Mouse (Mus musculus) CD4-positive, CD25-positive, alpha-beta regulatory T cell, adult 4 months (primary cell): ENCODE results near the gene Ms4a8a. TPM values are rescaled to one million over a fixed set of nuclear protein-coding genes. Genes with fewer than 3 reads are reported as not detected.
A peak's percentile ranks its signal among the peaks of the same experiment; 100 is the strongest.

Experiments
- ATAC-seq: one replicate; pipeline ENCODE4 v1.8.0; 2017
- polyA plus RNA-seq, 2 experiments: library from polyadenylated mRNA; unstranded; fragments of 100-300 nt; shearing (Covaris generic); gene quantifications; one replicate each; pipeline ENCODE4 v1.2.1; 2017

Ms4a8a gene
- polyA plus RNA-seq, result not detected

GRCm38 (mm10) chr19:11080934-11081333 is at the start of gene Ms4a8a:
Ms4a8a (minus strand) TSS chr19:11081102.
- ATAC-seq, result no peak

GRCm38 (mm10) chr19:11129702-11130101 is 48.8 kb upstream of the Ms4a8a start:
- peak; percentile 61 for ATAC-seq

- ATAC-seq, result peak; percentile 98
These were observed 40.1 kb upstream of the Ms4a8a start for GRCm38 (mm10) chr19:11121016-11121420.

GRCm38 (mm10) chr19:11119338-11119737 is 38.4 kb upstream of the Ms4a8a start:
- ATAC-seq, result no peak

- peak; percentile 29 for ATAC-seq
These were observed 26.8 kb upstream of the Ms4a8a start for GRCm38 (mm10) chr19:11107746-11108145.

GRCm38 (mm10) chr19:11101880-11102279 is 21.0 kb upstream of the Ms4a8a start:
- ATAC-seq, result no peak

- no peak for ATAC-seq
These were observed 17.5 kb upstream of the Ms4a8a start for GRCm38 (mm10) chr19:11098401-11098800.

- ATAC-seq, result peak; percentile 71
These were observed 11.2 kb upstream of the Ms4a8a start for GRCm38 (mm10) chr19:11092131-11092530.

GRCm38 (mm10) chr19:11070364-11070763 is 10.5 kb downstream of the Ms4a8a start:
- no peak for ATAC-seq

GRCm38 (mm10) chr19:11065202-11065875 is 15.6 kb downstream of the Ms4a8a start:
- peak; percentile 86 for ATAC-seq

- no peak for ATAC-seq
These were observed 20.0 kb downstream of the Ms4a8a start for GRCm38 (mm10) chr19:11060900-11061299.

GRCm38 (mm10) chr19:11059967-11060366 is 20.9 kb downstream of the Ms4a8a start:
- ATAC-seq, result no peak

- ATAC-seq, result peak; percentile 67
These were observed 25.2 kb downstream of the Ms4a8a start for GRCm38 (mm10) chr19:11055700-11056099.

- no peak for ATAC-seq
These were observed 27.6 kb downstream of the Ms4a8a start for GRCm38 (mm10) chr19:11053277-11053676.

GRCm38 (mm10) chr19:11052877-11053276 is 28.0 kb downstream of the Ms4a8a start:
- ATAC-seq, result peak; percentile 56

- ATAC-seq, result peak; percentile 49
These were observed 30.6 kb downstream of the Ms4a8a start for GRCm38 (mm10) chr19:11050286-11050685.

GRCm38 (mm10) chr19:11049426-11049825 is 31.5 kb downstream of the Ms4a8a start:
- ATAC-seq, result no peak

GRCm38 (mm10) chr19:11048503-11048902 is 32.4 kb downstream of the Ms4a8a start:
- ATAC-seq, result no peak

GRCm38 (mm10) chr19:11048009-11048408 is 32.9 kb downstream of the Ms4a8a start:
- ATAC-seq, result peak; percentile 48

GRCm38 (mm10) chr19:11044996-11045711 is 35.7 kb downstream of the Ms4a8a start:
- peak; percentile 79 for ATAC-seq

- peak; percentile 20 for ATAC-seq
These were observed 36.3 kb downstream of the Ms4a8a start for GRCm38 (mm10) chr19:11044671-11044995.

- ATAC-seq, result peak; percentile 60
These were observed 43.3 kb downstream of the Ms4a8a start for GRCm38 (mm10) chr19:11037570-11037969.

- ATAC-seq, result no peak
These were observed 58.5 kb downstream of the Ms4a8a start for GRCm38 (mm10) chr19:11022382-11022781.

- ATAC-seq, result no peak
These were observed 63.0 kb downstream of the Ms4a8a start, which contains the start of gene Ms4a18 for GRCm38 (mm10) chr19:11017891-11018290. Ms4a18 (minus strand) TSS chr19:11018031.
